Mouse (Mus musculus) ES-Bruce4 (cell line): ENCODE measurements around the gene Atmin. TPM values are rescaled to one million over a fixed set of nuclear protein-coding genes. Genes with fewer than 3 reads are reported as not detected.

Source experiments
- H3K27ac ChIP-seq: 2 replicates; pipeline ENCODE4 v1.5.1; 2012; ENCODE audit warnings: low read length, inconsistent platforms; ENCODE audit not compliant: insufficient read depth
- H3K27me3 ChIP-seq: 2 replicates; pipeline ENCODE4 v1.6.1; 2012; ENCODE audit warnings: mild to moderate bottlenecking, low read length, inconsistent platforms; ENCODE audit not compliant: control insufficient read depth, poor library complexity, insufficient read depth, severe bottlenecking
- H3K36me3 ChIP-seq: 2 replicates; pipeline ENCODE4 v1.6.1; 2012; ENCODE audit warnings: inconsistent platforms, mild to moderate bottlenecking, low read length, moderate library complexity; ENCODE audit not compliant: control insufficient read depth, poor library complexity, insufficient read depth, severe bottlenecking
- H3K4me1 ChIP-seq: one replicate; pipeline ENCODE4 v1.8.1; 2011; ENCODE audit warnings: low read length; ENCODE audit not compliant: control insufficient read depth, insufficient read depth
- H3K4me3 ChIP-seq: 2 replicates; pipeline ENCODE4 v1.5.1; 2011; ENCODE audit warnings: low read depth, mild to moderate bottlenecking, low read length
- H3K9ac ChIP-seq: 2 replicates; pipeline ENCODE4 v1.6.1; 2012; ENCODE audit warnings: low read depth, mild to moderate bottlenecking, inconsistent platforms; ENCODE audit not compliant: poor library complexity, severe bottlenecking
- H3K9me3 ChIP-seq: replicated peaks from 2 replicates; pipeline ENCODE4 v1.6.1; 2012; ENCODE audit warnings: mild to moderate bottlenecking, low read length, inconsistent platforms; ENCODE audit not compliant: control insufficient read depth, poor library complexity, insufficient read depth, severe bottlenecking
- CTCF ChIP-seq: IDR thresholded peaks from one replicate; pipeline ENCODE4 v1.8.1; 2011; ENCODE audit warnings: low read depth, low read length
- EP300 ChIP-seq: IDR thresholded peaks from 2 replicates; pipeline ENCODE4 v1.6.1; 2011; ENCODE audit warnings: low read depth, low read length; ENCODE audit not compliant: insufficient read depth
- POLR2A ChIP-seq: IDR thresholded peaks from one replicate; pipeline ENCODE4 v1.8.1; 2011; ENCODE audit warnings: low read length; ENCODE audit not compliant: insufficient read depth
- polyA plus RNA-seq: library from polyadenylated mRNA; stranded (reverse); fragments of >200 nt; gene quantifications from 2 replicates; pipeline ENCODE4 v1.2.4, GENCODE M21; 2011; ENCODE audit warnings: low read depth; ENCODE audit not compliant: missing spikeins, insufficient read depth, insufficient read length

The Atmin gene
- polyA plus RNA-seq = 39.6 and 42.1 TPM in 2 replicates

- peaks cover 5% of the 10 kb centered on the region for H3K36me3 ChIP-seq
- H3K27ac ChIP-seq = no peak within 1 kb of the TSS
- TF ChIP-seq CTCF (peak; percentile 53), EP300 (no peak)
Measured at GRCm38 (mm10) chr8:116943161-116943554, at the start of gene Atmin. Atmin (plus strand) TSS chr8:116943393.

GRCm38 (mm10) chr8:116893938-116894337, 49.3 kb upstream of the Atmin start:
- Histone ChIP-seq H3K4me1 (no peaks in the 10 kb centered on the region), H3K36me3 (no peaks in the 10 kb centered on the region), H3K9me3 (peaks cover 31% of the 10 kb centered on the region), H3K27me3 (no peaks in the 10 kb centered on the region), H3K4me3 (no peak overlapping the region), H3K9ac (no peak overlapping the region), H3K27ac (no peak overlapping the region)
- no peak for TF ChIP-seq POLR2A
- no peak for TF ChIP-seq CTCF
- TF ChIP-seq EP300 = no peak

More at GRCm38 (mm10) chr8:116943161-116943554, at the start of gene Atmin:
- peaks cover 3% of the 10 kb centered on the region for H3K4me1 ChIP-seq
- H3K27me3 ChIP-seq = no peaks in the 10 kb centered on the region
- peak within 1 kb of the TSS; percentile 97 for H3K4me3 ChIP-seq
- H3K9ac ChIP-seq = peak within 1 kb of the TSS; percentile 95
- H3K9me3 ChIP-seq = no peaks in the 10 kb centered on the region

- Histone ChIP-seq H3K27me3 (no peaks in the 10 kb centered on the region), H3K9ac (no peak overlapping the region), H3K27ac (no peak overlapping the region), H3K4me1 (no peaks in the 10 kb centered on the region), H3K4me3 (no peak overlapping the region), H3K36me3 (no peaks in the 10 kb centered on the region), H3K9me3 (peaks cover 31% of the 10 kb centered on the region)
- TF ChIP-seq EP300 (no peak), CTCF (no peak), POLR2A (no peak)
Measured at GRCm38 (mm10) chr8:116895521-116895920, 47.7 kb upstream of the Atmin start.

- H3K4me3 ChIP-seq = no peak overlapping the region
- no peak overlapping the region for H3K27ac ChIP-seq
- H3K27me3 ChIP-seq = no peaks in the 10 kb centered on the region
- H3K36me3 ChIP-seq = peaks cover 3% of the 10 kb centered on the region; the same call in 1 of the 2 replicates
- no peak overlapping the region for H3K9ac ChIP-seq
- no peaks in the 10 kb centered on the region for H3K4me1 ChIP-seq
- peaks cover 34% of the 10 kb centered on the region for H3K9me3 ChIP-seq
- TF ChIP-seq EP300 (no peak), CTCF (no peak), POLR2A (no peak)
Measured at GRCm38 (mm10) chr8:116904736-116905135, 38.5 kb upstream of the Atmin start.

GRCm38 (mm10) chr8:116905252-116905651, 37.9 kb upstream of the Atmin start:
- no peak overlapping the region for H3K9ac ChIP-seq
- peaks cover 3% of the 10 kb centered on the region; the same call in 1 of the 2 replicates for H3K36me3 ChIP-seq
- no peak overlapping the region for H3K4me3 ChIP-seq
- H3K4me1 ChIP-seq = no peaks in the 10 kb centered on the region
- no peak for TF ChIP-seq CTCF
- TF ChIP-seq EP300 = no peak
- TF ChIP-seq POLR2A = no peak
- H3K9me3 ChIP-seq = peaks cover 34% of the 10 kb centered on the region
- H3K27me3 ChIP-seq = no peaks in the 10 kb centered on the region
- no peak overlapping the region for H3K27ac ChIP-seq

GRCm38 (mm10) chr8:116905836-116906235, 37.4 kb upstream of the Atmin start:
- TF ChIP-seq POLR2A (no peak), CTCF (no peak), EP300 (no peak)
- H3K4me1 ChIP-seq = no peaks in the 10 kb centered on the region
- H3K27me3 ChIP-seq = no peaks in the 10 kb centered on the region
- H3K9ac ChIP-seq = no peak overlapping the region
- H3K36me3 ChIP-seq = peaks cover 3% of the 10 kb centered on the region; the same call in 1 of the 2 replicates
- H3K27ac ChIP-seq = no peak overlapping the region
- no peak overlapping the region for H3K4me3 ChIP-seq
- peaks cover 34% of the 10 kb centered on the region for H3K9me3 ChIP-seq

- H3K9me3 ChIP-seq = no peaks in the 10 kb centered on the region
- TF ChIP-seq EP300 (no peak), CTCF (no peak), POLR2A (no peak)
- peak overlapping the region; percentile 99 for H3K4me3 ChIP-seq
- peaks cover 4% of the 10 kb centered on the region; the same call in 1 of the 2 replicates for H3K36me3 ChIP-seq
- H3K27me3 ChIP-seq = no peaks in the 10 kb centered on the region
- no peaks in the 10 kb centered on the region for H3K4me1 ChIP-seq
- H3K9ac ChIP-seq = peak overlapping the region; percentile 84
- no peak overlapping the region for H3K27ac ChIP-seq
Measured at GRCm38 (mm10) chr8:116921005-116921336, 22.2 kb upstream of the Atmin start.
